Mouse (Mus musculus): Measurements from ENCODE around the gene Mme.

The Mme gene

DNA sequence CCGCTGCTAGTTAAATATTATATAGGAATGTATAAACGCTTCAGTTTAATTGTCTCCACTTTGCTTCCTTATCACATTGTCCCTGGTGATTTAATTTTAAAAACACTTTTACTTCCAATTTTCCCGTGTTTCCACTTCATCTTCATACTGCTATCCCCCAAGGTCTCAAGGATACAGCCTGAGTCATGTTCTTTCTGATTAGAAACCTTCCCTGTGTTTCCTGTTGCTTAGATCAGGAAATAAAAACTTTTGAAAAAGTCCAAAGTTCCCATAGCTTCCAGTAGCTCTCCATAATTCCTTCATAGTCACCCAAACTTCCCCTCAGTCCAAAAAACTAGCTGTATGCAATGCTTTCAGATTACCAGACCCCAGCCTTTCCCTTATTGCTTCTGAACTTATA is 109.4 kb downstream of the Mme start:
- no peak for DNase-seq (ENCODE audit: low spot score)

DNA sequence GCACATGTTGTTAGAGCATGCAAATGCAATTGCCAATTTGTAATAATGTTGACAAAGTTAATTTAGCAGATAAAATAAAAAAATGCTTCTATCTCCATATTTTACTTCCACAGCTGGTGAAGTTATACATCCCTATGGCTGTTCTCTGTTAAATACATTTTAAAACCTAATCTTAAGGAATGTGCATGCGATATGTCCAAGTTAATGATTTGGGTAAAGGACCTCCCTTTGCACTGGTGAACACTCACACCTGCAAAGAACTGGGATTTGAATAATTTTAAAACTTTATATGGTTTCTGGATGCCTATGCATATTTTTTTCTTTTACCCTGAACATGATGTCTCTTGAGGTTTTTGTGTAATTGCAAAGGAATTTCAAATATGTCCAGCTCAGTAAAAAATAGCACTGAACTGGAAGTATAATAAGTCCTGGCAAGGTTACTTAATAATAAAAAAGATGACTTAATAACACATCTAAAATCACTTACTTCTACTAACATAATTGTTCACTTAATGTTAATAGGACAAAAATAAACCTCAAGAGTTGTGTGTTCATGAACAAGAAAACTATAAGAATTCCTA is 110.4 kb downstream of the Mme start:
- no peak for DNase-seq (ENCODE audit: low spot score)

DNA sequence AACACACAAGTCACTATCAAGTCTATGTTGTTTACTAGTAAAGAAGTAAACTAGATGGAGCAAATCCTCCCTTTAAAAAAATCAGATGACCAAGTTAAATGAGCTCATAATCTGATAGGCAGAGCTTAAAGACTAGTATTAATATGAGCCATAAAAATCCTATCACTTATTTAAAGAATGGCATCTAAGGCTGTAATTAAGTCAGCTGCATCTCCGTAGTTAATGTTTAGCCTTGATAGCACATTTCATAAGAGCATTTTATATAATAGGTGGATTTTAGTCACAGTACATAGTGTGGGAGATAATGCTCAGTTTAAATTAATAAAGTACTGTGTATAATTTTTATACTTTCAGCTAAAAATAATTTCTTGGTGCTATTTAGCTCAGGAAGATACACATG is 118.2 kb downstream of the Mme start:
- DNase-seq (ENCODE audit: low spot score): no peak

DNA sequence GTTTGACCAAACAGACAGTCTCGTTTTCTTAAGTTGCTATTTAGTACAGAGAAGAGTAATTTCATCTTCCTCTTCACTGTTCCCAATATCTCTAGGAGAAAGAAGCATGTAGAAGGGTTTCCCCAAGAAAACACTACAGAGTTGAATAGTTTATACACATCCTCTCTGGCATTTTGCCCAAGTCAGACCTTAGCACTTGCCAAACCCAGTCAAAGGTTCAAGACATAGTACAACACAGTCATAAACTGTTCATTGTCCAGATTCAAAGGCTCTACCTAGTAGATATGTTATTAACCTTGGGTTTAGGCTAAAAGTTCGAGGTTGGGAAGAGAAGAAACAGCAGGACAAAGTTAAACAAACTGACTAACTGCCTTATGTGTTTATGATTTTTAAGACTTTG is 143.7 kb downstream of the Mme start:
- no peak for DNase-seq (ENCODE audit: low spot score)

- DNase-seq (ENCODE audit: low spot score): no peak
These were observed 149.4 kb downstream of the Mme start for GRCm38 (mm10) chr3:63390774-63391173.

DNA sequence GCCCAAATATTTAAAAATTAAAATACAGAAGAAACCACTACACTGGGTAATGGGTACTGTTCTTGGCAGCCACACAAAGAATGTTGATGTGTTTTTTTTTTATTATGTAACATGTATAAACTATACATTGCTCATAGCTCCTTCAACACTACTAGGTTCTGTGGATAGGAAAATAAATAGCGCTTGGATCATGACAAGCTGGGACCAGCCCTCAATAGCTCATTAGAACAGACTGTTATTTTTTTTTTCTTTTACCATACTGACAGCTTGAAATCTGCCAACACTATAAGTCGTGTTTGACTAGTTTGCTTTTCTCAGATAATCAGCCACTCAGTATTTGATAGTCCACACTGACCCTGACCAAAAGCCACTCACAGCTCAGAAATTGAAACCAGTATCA is 150.0 kb downstream of the Mme start:
- DNase-seq (ENCODE audit: low spot score): no peak

- DNase-seq (ENCODE audit: low spot score): no peak
These were observed 153.1 kb downstream of the Mme start for GRCm38 (mm10) chr3:63394424-63394941.

- no peak for DNase-seq (ENCODE audit: low spot score)
These were observed 156.8 kb downstream of the Mme start for GRCm38 (mm10) chr3:63398171-63398570.

DNA sequence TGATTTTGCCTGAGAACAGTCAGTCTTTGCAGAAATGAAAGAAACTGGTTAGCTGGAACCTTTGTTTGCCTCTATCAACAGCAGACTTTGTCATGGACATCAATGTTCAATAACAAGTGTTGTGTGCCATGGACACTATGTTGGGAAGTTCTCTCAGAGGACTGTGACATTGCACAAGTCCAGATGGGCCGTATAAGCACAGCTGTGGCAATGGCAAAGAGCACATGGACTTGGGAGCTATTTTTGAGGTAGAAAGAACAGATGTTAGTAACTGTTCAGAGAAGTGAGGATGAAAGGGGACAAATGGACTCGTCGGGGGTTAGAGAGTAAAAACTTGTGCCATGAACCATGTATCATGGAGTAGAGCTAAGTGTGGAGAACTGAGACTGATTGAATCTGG is 165.1 kb downstream of the Mme start:
- DNase-seq (ENCODE audit: low spot score): no peak

- DNase-seq (ENCODE audit: low spot score): no peak
These were observed 169.7 kb downstream of the Mme start for GRCm38 (mm10) chr3:63411006-63411405.

DNA sequence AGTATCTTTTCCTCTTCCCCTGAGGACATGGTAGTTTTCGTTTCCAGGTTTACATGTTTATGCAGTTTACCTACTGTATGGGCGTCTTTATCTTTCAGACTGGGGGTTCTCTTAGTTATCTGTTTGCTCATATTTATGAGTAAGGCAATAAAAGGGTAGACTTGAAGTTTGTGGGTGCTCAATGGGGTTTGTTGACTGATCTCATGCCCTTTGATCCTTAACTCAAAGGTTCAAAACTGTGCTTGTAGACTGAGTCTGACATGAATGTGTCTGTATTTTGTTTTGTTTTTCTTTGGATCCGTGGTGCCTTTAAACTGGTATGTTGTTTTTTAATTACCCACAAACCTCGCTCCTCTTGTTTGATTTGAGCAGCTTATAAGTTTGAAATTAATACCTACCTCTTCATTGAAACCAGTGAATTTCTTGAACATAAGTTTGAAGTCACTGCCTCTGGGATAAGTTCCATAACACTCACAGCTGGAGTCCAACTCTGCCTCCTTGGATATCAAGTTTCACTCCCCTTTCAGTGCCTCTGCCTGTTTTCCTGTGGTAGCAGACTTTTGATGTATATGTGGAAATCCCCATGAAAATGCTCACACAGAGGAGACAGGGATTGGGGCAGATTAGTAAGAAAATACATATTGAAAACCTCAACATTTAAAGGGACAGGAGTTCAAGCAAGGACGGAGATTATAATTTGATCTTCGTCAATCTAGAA is 171.0 kb downstream of the Mme start:
- DNase-seq (ENCODE audit: low spot score): no peak

DNA sequence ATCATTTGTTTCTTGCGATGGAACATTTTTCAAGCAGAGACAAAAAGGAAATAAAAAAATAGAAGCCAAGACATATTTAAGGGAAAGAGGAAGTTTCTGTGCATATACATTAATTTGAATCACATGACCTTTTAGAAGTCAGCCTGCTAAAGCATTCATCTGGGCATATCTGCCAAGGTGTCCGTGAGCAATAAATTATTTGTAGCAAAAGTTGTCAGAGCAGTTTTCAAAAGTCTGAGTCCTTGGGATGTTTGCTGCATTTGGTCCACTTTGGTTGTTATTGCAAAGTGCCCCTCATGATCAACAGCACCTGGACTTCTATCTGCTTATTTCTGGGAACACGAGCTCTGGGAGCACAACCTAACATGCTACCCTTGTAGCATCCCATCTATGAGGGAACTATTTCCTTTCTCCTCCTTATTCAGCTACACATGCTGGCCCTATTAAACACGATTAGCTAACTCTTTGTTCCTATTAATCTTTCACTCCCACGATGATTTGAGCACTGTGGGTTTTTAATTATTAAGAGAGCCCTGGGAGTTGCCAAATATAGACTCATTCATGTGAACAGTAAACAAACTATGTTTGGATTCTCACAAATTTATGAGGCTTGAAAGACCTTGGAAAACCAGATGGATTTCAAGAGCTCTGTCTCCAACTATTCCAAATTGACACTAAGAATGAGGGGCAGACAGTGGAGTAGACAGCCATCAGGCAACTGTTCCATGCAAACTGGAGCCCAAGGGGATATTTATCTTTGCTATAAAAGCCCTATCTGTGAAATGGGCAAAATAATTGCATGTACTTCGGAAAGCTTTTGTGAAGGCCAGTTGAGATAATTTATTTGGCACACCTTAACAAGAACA is 171.9 kb downstream of the Mme start:
- DNase-seq (ENCODE audit: low spot score): no peak

DNA sequence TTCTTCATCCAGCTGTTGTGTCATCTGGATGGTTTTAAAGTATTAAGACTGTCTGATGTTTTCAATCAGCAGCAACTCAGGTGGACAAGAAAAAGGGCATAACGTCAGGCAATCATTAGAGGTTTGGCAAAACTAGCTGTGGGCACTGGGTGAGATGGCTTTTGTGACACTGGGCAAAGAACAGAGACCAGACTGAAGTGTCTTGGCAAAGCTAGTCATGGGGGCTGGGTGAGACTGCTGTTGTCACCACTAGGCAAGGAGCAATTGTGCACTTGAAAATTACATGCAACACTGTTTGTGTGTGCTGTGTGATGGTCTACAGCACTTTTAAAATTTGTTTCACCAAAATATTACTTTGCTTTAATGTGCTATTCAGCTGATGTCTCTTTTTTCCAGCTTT is 175.9 kb downstream of the Mme start:
- no peak for DNase-seq (ENCODE audit: low spot score)

GRCm38 (mm10) chr3:63417758-63418157 is 176.4 kb downstream of the Mme start:
- DNase-seq (ENCODE audit: low spot score): no peak

DNA sequence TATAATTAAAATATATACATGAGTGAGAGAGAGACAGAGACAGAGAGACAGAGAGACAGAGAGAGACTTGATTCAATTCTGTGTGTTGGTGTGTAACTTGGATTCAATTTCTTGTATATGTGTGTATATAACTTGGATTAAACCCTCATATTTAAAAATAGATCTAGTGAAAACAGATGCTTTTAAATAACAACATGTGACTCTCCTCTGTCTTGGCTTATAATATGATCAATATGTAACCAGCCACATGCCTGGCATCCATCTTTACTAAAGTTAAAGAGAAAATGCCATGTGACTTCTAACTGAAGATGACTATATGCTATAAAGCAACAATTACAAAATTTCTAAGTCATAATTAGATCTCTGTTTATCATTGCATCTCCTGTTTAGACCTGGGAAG is 182.2 kb downstream of the Mme start:
- DNase-seq (ENCODE audit: low spot score): no peak

Data from testis, postnatal 10 days (tissue).